Comparison of ENCODE assay signal across 20 mouse cellular contexts in the genomic region with DNA sequence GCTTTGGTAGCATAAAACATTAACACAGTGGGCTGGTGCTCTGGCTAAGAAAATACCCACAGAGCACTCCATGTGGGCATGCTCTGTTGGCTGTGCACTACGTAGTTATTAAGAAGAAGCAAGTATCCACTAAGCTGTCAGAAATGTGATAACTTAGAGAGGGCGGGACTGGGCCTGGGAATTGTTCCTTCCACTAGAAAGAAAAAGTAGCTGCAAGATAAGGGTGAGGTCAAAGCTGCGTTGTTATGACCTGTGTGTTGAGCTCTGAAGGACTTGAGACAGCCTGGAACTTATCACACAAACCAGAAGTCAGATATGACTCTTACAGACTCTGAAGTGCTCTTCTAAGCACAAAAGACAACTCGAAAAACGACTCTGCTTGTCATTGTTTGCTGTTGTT. TPM values are rescaled to one million over a fixed set of nuclear protein-coding genes. Genes with fewer than 3 reads are reported as not detected.
A peak's percentile ranks its signal among the peaks of the same experiment; 100 is the strongest.
DNase-seq lines count a peak whose midpoint lies in the region; ATAC-seq lines count a peak whose summit lies in the region.
"Had no signal": no experiment of that assay in that cellular context is flagged by ENCODE, and none has a peak within 500 bp of the region (broad histone marks: within the 10 kb centered on the region; RNA-seq: fewer than 3 reads in every experiment).

No protein-coding gene starts in this region.

- peaks cover 16% of the 10 kb centered on the region for H3K27me3 ChIP-seq in heart, embryonic 12.5 days (replicated peaks)
- no peaks in the 10 kb centered on the region for H3K27me3 ChIP-seq in liver, embryonic 16.5 days (ENCODE audit: control insufficient read depth, insufficient read depth, low read depth, low read length)

- H3K27ac ChIP-seq in heart, embryonic 12.5 days (ENCODE audit: poor library complexity, severe bottlenecking) = peak overlapping the region; percentile 53
- peak overlapping the region; percentile 82 for H3K27ac ChIP-seq in liver, embryonic 16.5 days (ENCODE audit: low read length)
- H3K27ac ChIP-seq: embryonic facial prominence, embryonic 13.5 days; stomach, postnatal 0 days had no signal

- H3K36me3 ChIP-seq in heart, embryonic 12.5 days = no peaks in the 10 kb centered on the region
- H3K36me3 ChIP-seq in liver, embryonic 16.5 days (ENCODE audit: control insufficient read depth, insufficient read depth) = no peaks in the 10 kb centered on the region
- H3K36me3 ChIP-seq: embryonic facial prominence, embryonic 13.5 days had no signal

- no peaks in the 10 kb centered on the region for H3K9me3 ChIP-seq in heart, embryonic 12.5 days (replicated peaks)
- H3K9me3 ChIP-seq in liver, embryonic 16.5 days (replicated peaks; ENCODE audit: control insufficient read depth, low read length) = no peaks in the 10 kb centered on the region
- H3K9me3 ChIP-seq: embryonic facial prominence, embryonic 13.5 days; megakaryocyte, embryonic 14.5 days had no signal

- H3K4me2 ChIP-seq in heart, embryonic 12.5 days = no peak overlapping the region; the same call in 1 of the 2 replicates
- H3K4me2 ChIP-seq in liver, embryonic 16.5 days (ENCODE audit: low read depth, low read length) = no peak overlapping the region; the same call in 1 of the 2 replicates
- H3K4me2 ChIP-seq: embryonic facial prominence, embryonic 13.5 days had no signal

- no peak overlapping the region for H3K9ac ChIP-seq in heart, embryonic 12.5 days
- H3K9ac ChIP-seq in liver, embryonic 16.5 days (ENCODE audit: low read depth, low read length) = no peak overlapping the region
- H3K9ac ChIP-seq: embryonic facial prominence, embryonic 13.5 days had no signal

- 7% methylated on average over 5 of the region's 5 CpGs for WGBS in heart, embryonic 12.5 days
- 13% methylated on average over 5 of the region's 5 CpGs for WGBS in liver, embryonic 16.5 days (ENCODE audit: insufficient replicate concordance)

- ATAC-seq in heart, embryonic 12.5 days (ENCODE audit: insufficient number of reproducible peaks, low FRiP score) = peak; percentile 55
- peak; percentile 66 for ATAC-seq in liver, embryonic 16.5 days (ENCODE audit: low read depth)
- ATAC-seq: forebrain, embryonic 14.5 days had no signal

- H3K4me3 ChIP-seq in heart, embryonic 12.5 days = no peak overlapping the region
- H3K4me3 ChIP-seq in liver, embryonic 16.5 days (ENCODE audit: low read depth, low read length) = no peak overlapping the region
- H3K4me3 ChIP-seq: embryonic facial prominence, embryonic 13.5 days; megakaryocyte, embryonic 14.5 days had no signal

- intact Hi-C loops in left cerebral cortex, postnatal 36 days (cut with DNase I) = no loop called here

- peaks cover 81% of the 10 kb centered on the region for H3K4me1 ChIP-seq in heart, embryonic 12.5 days (replicated peaks)
- peaks cover 44% of the 10 kb centered on the region for H3K4me1 ChIP-seq in liver, embryonic 16.5 days (ENCODE audit: control insufficient read depth, low read depth, low read length)
- H3K4me1 ChIP-seq: megakaryocyte, embryonic 14.5 days had no signal

- no peak for DNase-seq in heart, adult 18-20 months
- peak; percentile 43 for DNase-seq in c-Kit-positive CD71-positive TER-119-positive erythroid progenitor cells, embryonic 14.5 days (ENCODE audit: low spot score)
- DNase-seq in liver = peak; percentile 38
- no peak for DNase-seq in adipocyte (ENCODE audit: low spot score)
- DNase-seq in left cerebral cortex, postnatal 36 days (ENCODE audit: low spot score in 2 of 2) = no peak
- DNase-seq: adrenal gland, adult 8-10 months; cerebellum, adult 11 months; cerebellum, postnatal 10 days; gastrocnemius, postnatal 25 days; kidney, adult 2 months; kidney, postnatal 10 days; lung, adult 18-20 months; lung, postnatal 14 days; right cerebral cortex, adult 18-20 months had no signal

RNA-seq across cellular contexts. Expression of a gene that starts 19.5 kb away (rescaled TPM):
- 7.4 and 8.0 TPM in 2 replicates for polyA plus RNA-seq in heart, embryonic 12.5 days (2016; fragmentation: Nextera tagmentation; extraction: Ambion mirVana)
- total RNA-seq in heart, adult 18-20 months (2021) = 1 to 10 TPM; 4.4 to 4.8 TPM
- 5.6 and 6.5 TPM in 2 replicates for polyA plus RNA-seq in liver, embryonic 16.5 days (2015; fragmentation: Nextera tagmentation; extraction: Ambion mirVana)
- 1 to 10 TPM; 1.9 TPM for total RNA-seq in left cerebral cortex, postnatal 36 days (2021)

RNA-seq across cellular contexts. Expression of a gene that starts 20.1 kb away (rescaled TPM):
- 12.4 and 14.5 TPM in 2 replicates for polyA plus RNA-seq in heart, embryonic 12.5 days (2016; fragmentation: Nextera tagmentation; extraction: Ambion mirVana)
- 10 to 100 TPM; 11.6 to 13.4 TPM for total RNA-seq in heart, adult 18-20 months (2021)
- 26.5 and 30.8 TPM in 2 replicates for polyA plus RNA-seq in liver, embryonic 16.5 days (2015; fragmentation: Nextera tagmentation; extraction: Ambion mirVana)
- total RNA-seq in left cerebral cortex, postnatal 36 days (2021) = 10 to 100 TPM; 14.2 to 16.9 TPM

Comparison
In these comparisons a context has a peak if more than half of its experiments do, and no peak if none do; other contexts are left out.
1. DNase-seq: peak in c-Kit-positive CD71-positive TER-119-positive erythroid progenitor cells, embryonic 14.5 days (single experiment) and liver (single experiment); none in heart, adult 18-20 months (0 of 2), adipocyte (single experiment) and left cerebral cortex, postnatal 36 days (0 of 2).